Comparison of ENCODE assay signal across 6 mouse cellular contexts in genomic region chr1:84994461-84994860, GRCm38 (mm10). TPM values are rescaled to one million over a fixed set of nuclear protein-coding genes. Genes with fewer than 3 reads are reported as not detected.
DNase-seq lines count a peak whose midpoint lies in the region.

No protein-coding gene starts in this region.

- DNase-seq in adrenal gland, postnatal 25 days, result peak; percentile 1
- peak; percentile 94 for DNase-seq in heart, adult 11 months
- DNase-seq in layer of hippocampus, adult 8-10 months (ENCODE audit: low spot score in 2 of 2), result peak; percentile 22 to 32
- peak; percentile 22 for DNase-seq in lung, postnatal 10 days
- peak; percentile 14 to 68 for DNase-seq in spleen, postnatal 4 days (ENCODE audit: low spot score in 2 of 2)
- DNase-seq in urinary bladder, postnatal 14 days (ENCODE audit: low spot score), result peak; percentile 14

RNA-seq across cellular contexts. Expression of gene Slc16a14, which starts 59.5 kb away (rescaled TPM):
- 4.2 and 4.9 TPM in 2 replicates for total RNA-seq in adrenal gland, postnatal 25 days (2021)
- total RNA-seq in layer of hippocampus, adult 8-10 months (2022), result 10 to 100 TPM; 12.7 to 15.3 (median 13.3) TPM

Comparison
In these comparisons a context has a peak if more than half of its experiments do, and no peak if none do; other contexts are left out.
1. Peak in every context shown above with its lines: DNase-seq.
2. DNase-seq: peak in every context shown above with its lines; median percentile 94 in heart, adult 11 months; 41 in spleen, postnatal 4 days; 27 in layer of hippocampus, adult 8-10 months; 22 in lung, postnatal 10 days; 14 in urinary bladder, postnatal 14 days; 1 in adrenal gland, postnatal 25 days.